Mouse (Mus musculus): ENCODE data around the gene Gper1.

Gene Gper1

DNA sequence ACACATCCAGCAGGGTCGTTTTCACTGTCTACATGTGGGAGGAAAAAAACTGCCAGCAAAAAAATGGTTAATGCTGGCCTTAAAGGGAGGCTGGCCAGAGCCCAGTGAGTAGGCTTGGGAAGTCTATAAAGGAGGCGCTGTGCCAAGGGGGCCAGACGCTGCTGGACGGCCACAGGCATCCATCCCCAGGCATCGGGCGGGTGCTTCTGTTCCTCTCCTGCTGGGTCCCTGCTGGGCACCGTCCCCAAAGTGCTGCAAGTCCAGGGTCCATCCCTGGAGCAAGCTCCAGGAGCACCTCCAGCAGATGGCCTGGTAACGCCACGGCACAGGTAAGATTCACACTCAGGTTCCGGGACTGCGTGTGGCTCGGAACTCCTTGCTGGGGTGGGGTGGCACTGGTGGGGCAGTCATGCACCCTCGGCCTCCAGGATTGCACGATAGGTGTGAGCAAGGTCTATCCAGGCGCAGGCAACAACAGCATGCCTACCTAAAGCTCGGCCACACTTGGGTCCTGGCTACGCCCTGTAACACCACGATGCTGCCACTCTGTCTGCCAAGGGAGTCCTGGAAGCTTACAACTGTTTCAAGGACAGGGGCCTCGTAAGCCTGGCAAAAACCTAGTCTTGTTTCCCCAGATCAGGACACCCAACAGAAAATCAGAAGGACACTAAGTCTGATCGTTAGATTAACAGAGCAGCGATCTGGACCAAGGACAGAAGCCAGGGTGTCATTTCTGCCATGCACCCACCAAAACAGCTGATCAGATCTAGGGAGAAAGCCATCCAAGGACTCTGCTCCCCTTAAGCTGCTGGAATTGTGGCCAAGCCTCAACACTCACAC lies at the start of gene Gper1:
Gper1 (plus strand) TSS at position 126 of the 840 bp plus-strand sequence.
- ATAC-seq (ENCODE audit: low TSS enrichment) = no peak

- ATAC-seq (ENCODE audit: low TSS enrichment) = no peak
Measured at GRCm38 (mm10) chr5:139373889-139374444, 49.0 kb upstream of the Gper1 start.

GRCm38 (mm10) chr5:139374841-139375240 lies 48.1 kb upstream of the Gper1 start:
- ATAC-seq (ENCODE audit: low TSS enrichment) = no peak

DNA sequence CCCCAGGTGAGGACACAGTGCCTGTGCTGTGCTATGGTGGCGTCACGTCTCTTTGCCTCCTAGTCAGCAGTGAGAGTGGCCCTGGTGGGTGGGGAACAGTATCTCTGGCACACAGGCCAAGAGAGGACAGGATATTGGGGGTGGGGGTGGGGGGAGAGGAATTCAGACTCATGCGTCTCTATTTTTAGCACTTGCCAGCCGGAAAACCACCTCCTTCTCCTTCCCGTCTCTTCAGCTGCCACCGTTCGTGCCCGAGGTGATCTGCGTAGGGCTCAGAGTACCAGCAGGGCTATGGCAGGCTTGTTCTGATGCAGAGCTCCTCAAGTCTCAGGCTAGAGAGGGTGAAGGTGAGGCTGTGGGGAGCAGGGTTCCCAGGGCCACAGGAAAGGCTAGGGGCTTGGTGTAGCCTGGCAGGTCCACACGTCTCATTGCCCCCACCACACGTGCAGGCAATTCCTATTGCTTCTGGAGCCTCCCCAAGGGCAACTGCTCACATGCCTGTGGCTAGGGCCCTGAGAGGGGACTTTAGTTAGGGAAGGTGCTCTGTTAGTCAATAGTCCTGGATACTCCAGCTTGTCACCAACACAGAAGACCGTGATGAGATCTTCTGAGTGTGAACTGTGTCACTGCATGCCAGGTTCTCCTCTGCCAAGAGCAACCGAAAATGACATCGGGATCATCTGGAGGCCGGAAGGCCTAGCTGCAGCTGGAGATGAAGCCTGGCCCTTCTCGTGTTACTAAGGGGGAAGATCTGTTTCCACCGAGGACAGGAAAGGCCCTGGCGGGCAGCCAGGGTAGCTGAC lies 45.3 kb upstream of the Gper1 start, which contains the start of gene Gpr146:
Gpr146 (plus strand) TSS at position 230 of the 803 bp plus-strand sequence.
- no peak for ATAC-seq (ENCODE audit: low TSS enrichment)

DNA sequence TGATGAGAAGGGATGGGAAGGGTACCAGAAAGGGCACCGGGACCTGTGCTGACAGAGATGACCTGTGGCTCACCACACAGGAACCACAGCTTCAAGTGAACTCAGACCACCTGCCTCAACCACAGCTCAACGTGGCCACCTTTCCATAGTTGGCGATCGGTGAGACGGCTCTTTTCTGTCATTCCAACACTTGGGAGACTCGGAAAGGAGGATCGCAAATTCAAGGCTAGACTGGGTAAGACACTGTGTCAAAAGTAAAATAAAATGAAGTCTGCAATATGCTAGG lies 44.7 kb upstream of the Gper1 start:
- no peak for ATAC-seq (ENCODE audit: low TSS enrichment)

DNA sequence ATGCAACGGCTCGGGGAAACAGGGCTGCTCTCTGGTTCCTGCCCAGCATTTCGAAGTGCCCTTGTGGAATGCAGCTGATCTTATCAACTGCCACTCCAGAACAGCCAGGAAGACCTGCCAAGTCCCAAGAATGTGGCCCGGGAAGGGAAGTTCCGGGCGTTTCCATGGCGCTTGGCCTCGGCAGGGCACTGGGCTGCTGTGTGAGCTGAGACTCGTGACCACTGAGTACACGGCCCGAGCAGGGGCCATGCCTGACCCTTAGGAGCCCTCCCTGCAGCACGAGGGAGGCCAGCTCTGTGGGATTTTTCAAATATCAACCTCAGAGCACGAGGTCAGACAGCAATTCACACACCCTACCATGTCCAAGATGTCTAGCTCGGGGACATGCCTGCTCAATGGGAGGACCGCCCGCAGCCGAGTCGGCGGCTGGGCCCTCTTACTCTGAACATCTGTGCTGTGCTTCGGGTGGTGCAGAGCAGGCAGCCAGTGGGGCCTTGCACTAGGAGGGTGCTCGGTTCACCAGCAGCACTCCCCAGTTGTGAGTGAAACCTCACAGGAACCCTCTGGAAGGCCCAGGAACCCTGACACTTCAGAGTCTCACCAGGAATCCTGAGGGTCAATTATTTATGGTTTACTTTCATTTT lies 43.8 kb upstream of the Gper1 start:
- no peak for ATAC-seq (ENCODE audit: low TSS enrichment)

GRCm38 (mm10) chr5:139379771-139380384 lies 43.1 kb upstream of the Gper1 start:
- ATAC-seq (ENCODE audit: low TSS enrichment) = no peak

- peak; percentile 39 for ATAC-seq (ENCODE audit: low TSS enrichment)
Measured at GRCm38 (mm10) chr5:139380385-139381248, 42.3 kb upstream of the Gper1 start.

DNA sequence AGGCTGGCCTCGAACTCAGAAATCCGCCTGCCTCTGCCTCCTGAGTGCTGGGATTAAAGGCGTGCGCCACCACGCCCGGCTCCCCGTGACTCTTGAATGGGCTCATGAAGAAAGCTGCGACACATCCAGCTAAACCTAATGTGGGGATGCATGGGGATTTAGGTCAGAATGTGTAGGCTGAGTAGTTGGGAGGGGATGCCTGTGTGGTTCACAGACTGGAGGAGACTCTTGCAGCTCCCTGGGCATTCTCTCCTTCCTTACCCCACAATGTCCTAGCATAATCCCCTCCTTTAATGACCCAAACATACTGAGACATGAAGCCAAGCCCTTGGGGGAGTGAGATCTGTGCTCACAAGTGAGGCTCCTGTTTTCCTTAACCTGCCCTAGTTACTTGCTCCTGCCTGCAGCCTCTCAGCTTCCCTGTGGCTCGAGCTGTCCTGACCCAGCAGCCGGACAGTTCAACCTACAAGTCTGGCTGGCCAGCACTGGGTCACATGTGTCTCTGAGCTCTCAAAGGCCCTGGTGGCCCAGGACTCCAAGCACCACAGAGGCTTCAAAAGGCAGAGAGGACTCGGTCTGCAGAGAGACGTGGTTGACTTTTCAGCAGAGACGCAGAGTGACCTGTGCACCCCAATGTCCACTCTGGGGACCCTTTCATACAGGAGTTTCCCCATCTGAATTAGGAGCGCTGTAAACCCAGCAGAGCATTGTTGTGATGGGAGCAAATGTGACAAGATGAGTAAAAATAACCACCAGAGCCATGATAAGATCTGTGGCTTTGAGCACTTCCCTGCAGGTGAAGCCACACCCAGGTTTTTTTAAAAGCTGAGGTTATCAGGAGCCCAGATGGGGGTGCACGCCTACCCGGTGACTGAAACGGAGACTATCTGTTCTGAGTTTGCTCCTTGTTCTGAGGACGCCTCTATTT lies 41.1 kb upstream of the Gper1 start:
- ATAC-seq (ENCODE audit: low TSS enrichment) = peak; percentile 18; the same call in 1 of the 2 replicates

GRCm38 (mm10) chr5:139382760-139383159 lies 40.2 kb upstream of the Gper1 start:
- peak; percentile 39 for ATAC-seq (ENCODE audit: low TSS enrichment)

DNA sequence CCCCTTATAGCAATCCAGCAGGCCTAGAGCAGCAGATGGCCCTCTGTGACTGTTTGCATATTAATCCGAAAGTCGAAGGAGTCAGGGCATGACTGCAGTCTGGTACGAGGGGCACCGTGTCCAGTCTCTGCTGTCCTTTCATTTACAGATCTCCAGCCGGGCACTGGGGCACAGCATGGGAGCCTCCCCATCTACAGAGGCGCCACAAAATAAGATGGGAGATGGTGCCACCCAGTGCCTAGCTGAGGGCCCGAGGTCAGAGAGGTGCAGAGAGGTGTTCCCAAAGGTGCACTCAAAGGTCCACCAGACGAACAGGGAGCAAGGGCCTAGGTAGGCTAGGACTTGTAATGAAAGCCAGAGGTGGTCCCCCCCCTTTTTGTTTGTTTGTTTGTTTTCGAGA lies 39.7 kb upstream of the Gper1 start:
- no peak for ATAC-seq (ENCODE audit: low TSS enrichment)

GRCm38 (mm10) chr5:139384531-139384930 lies 38.4 kb upstream of the Gper1 start:
- ATAC-seq (ENCODE audit: low TSS enrichment) = no peak

- ATAC-seq (ENCODE audit: low TSS enrichment) = no peak
Measured at GRCm38 (mm10) chr5:139386047-139386446, 36.9 kb upstream of the Gper1 start.

DNA sequence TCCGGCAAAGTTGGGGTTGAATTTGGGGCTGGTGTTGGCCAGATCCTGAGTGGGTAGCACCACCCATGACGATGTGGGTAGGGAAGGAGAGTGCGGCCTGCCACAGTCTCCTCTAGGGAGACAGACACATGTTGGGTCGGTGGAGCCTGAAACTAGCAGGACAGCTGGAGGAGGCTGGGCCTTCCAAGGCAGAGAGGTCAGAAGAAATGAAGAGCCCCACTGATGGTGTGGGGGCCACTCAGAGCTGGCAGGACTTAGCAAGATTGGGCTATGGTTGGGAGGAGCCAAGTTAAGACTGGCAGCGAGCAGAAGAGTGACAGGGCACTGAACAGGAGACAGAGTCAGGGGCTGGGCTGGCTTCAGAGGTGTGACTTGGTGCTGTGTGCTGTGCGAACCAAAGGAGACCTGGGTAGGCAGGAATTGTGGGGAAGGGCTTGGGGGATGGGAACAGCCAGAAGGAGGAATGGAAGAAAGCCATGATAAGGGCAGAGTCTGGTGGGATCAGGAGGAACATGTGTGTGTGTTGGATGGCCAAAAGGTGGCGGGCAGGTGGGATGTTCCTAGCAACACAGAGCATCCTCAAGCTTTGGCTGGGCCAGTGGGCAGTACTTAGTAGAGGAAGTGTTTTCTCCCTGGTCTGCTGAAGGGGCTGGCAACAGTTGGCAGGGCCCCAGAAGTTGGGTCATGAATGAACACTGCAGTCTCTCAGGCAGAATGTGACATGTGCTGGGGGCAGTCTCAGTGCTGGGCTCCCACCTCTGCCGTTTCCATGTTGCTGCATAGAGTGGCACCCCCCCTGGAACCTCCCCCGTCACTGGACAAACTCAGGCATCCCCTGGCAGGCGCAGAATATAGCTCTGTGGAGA lies 35.4 kb upstream of the Gper1 start:
- no peak for ATAC-seq (ENCODE audit: low TSS enrichment)

DNA sequence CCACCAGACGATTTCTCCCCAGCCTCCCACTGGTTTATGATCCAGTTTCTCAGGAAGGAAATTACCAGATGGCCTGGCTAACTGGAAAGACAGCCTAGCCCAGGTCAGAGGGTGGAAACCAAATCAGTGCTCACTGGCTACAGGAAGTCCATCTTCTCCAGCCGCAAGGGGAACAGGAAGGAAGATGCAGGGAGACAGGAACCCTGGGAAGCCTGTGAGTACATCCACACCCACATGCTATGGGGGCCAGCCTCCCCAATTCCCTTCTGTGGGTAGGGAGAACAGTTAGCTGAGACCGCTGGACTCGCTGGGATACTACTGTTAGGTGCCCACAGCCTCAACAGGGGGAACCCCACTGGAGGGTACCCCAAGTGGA lies 34.8 kb upstream of the Gper1 start:
- no peak for ATAC-seq (ENCODE audit: low TSS enrichment)

- peak; percentile 15; the same call in 1 of the 2 replicates for ATAC-seq (ENCODE audit: low TSS enrichment)
Measured at GRCm38 (mm10) chr5:139388694-139389675, 34.0 kb upstream of the Gper1 start.

- ATAC-seq (ENCODE audit: low TSS enrichment) = peak; percentile 58
Measured at GRCm38 (mm10) chr5:139389676-139390061, 33.3 kb upstream of the Gper1 start.

Data from frontal cortex, adult (tissue).